Mouse (Mus musculus) neural tube, embryonic 14.5 days (tissue): ENCODE measurements around the gene Naa80. TPM values are rescaled to one million over a fixed set of nuclear protein-coding genes. Genes with fewer than 3 reads are reported as not detected.

Experiments
- ATAC-seq: fragments of 200-750 bp; cut with Nextera tagmentation; 2 replicates; pipeline ENCODE4 v1.8.0; 2017; ENCODE audit warnings: low read depth, mild to moderate bottlenecking, moderate TSS enrichment, moderate library complexity
- H3K27ac ChIP-seq: fragments of 300-500 bp; sonication (generic); 2 replicates; pipeline ENCODE4 v1.5.1; 2014; ENCODE audit warnings: low read depth, mild to moderate bottlenecking, control low read depth, low read length, moderate library complexity, mixed read lengths
- H3K27me3 ChIP-seq: fragments of 300-500 bp; sonication (generic); 2 replicates; pipeline ENCODE4 v1.6.1; 2014; ENCODE audit warnings: low read length; ENCODE audit not compliant: control insufficient read depth, insufficient read depth
- H3K36me3 ChIP-seq: fragments of 300-500 bp; sonication (generic); 2 replicates; pipeline ENCODE4 v1.6.1; 2014; ENCODE audit warnings: low read length, mixed read lengths; ENCODE audit not compliant: control insufficient read depth, insufficient read depth
- H3K4me1 ChIP-seq: fragments of 300-500 bp; sonication (generic); 2 replicates; pipeline ENCODE4 v1.6.1; 2014; ENCODE audit warnings: low read length; ENCODE audit not compliant: control insufficient read depth, insufficient read depth
- H3K4me2 ChIP-seq: fragments of 300-500 bp; sonication (generic); 2 replicates; pipeline ENCODE4 v1.6.1; 2014; ENCODE audit warnings: mild to moderate bottlenecking, low read depth, low read length, control low read depth
- H3K4me3 ChIP-seq: fragments of 300-500 bp; sonication (generic); 2 replicates; pipeline ENCODE4 v1.5.1; 2014; ENCODE audit warnings: low read depth, low read length, control low read depth, mixed read lengths
- H3K9ac ChIP-seq: fragments of 300-500 bp; sonication (generic); replicated peaks from 2 replicates; pipeline ENCODE4 v1.6.1; 2014; ENCODE audit warnings: low read depth, mild to moderate bottlenecking, control low read depth, low read length, mixed read lengths
- H3K9me3 ChIP-seq: fragments of 300-500 bp; sonication (generic); 2 replicates; pipeline ENCODE4 v1.6.1; 2016; ENCODE audit warnings: low read length; ENCODE audit not compliant: control insufficient read depth
- WGBS: fragments of 180-500 bp; shearing (Covaris S2); extraction: QIAGEN DNeasy Blood & Tissue Kit; methylation state at CpG from one replicate; pipeline ENCODE4 v1.1.7; 2014; 5-methylcytosine and 5-hydroxymethylcytosine counted together
- polyA plus RNA-seq: library from polyadenylated mRNA; unstranded; fragments of >200 nt; fragmentation: Nextera tagmentation; extraction: Ambion mirVana; gene quantifications from 2 replicates; pipeline ENCODE4 v1.2.1, GENCODE M21; 2014

Gene Naa80
- polyA plus RNA-seq, 1 experiment from 2014 or later = 15.6 TPM

GRCm38 (mm10) chr9:107547957-107548356, 30.7 kb upstream of the Naa80 start:
- Histone ChIP-seq H3K4me3 (no peak overlapping the region), H3K27ac (no peak overlapping the region), H3K9ac (no peak overlapping the region), H3K27me3 (peaks cover 22% of the 10 kb centered on the region), H3K4me1 (peaks cover 19% of the 10 kb centered on the region), H3K36me3 (peaks cover 11% of the 10 kb centered on the region), H3K4me2 (no peak overlapping the region), H3K9me3 (no peaks in the 10 kb centered on the region)
- WGBS = 80% methylated on average over 5 of the region's 5 CpGs
- no peak for ATAC-seq

GRCm38 (mm10) chr9:107548820-107549219, 29.9 kb upstream of the Naa80 start:
- H3K27me3 ChIP-seq = peaks cover 24% of the 10 kb centered on the region
- no peak overlapping the region for H3K9ac ChIP-seq
- ATAC-seq = no peak
- no peak overlapping the region for H3K27ac ChIP-seq
- no peak overlapping the region for H3K4me2 ChIP-seq
- no peak overlapping the region for H3K4me3 ChIP-seq
- H3K9me3 ChIP-seq = no peaks in the 10 kb centered on the region
- peaks cover 19% of the 10 kb centered on the region for H3K4me1 ChIP-seq
- peaks cover 11% of the 10 kb centered on the region for H3K36me3 ChIP-seq
- WGBS = 93% methylated on average over 10 of the region's 10 CpGs

GRCm38 (mm10) chr9:107549297-107550074, 29.2 kb upstream of the Naa80 start:
- H3K4me1 ChIP-seq = peaks cover 19% of the 10 kb centered on the region
- 85% methylated on average over 20 of the region's 20 CpGs for WGBS

GRCm38 (mm10) chr9:107550491-107551116, 28.1 kb upstream of the Naa80 start:
- no peak for ATAC-seq
- H3K9ac ChIP-seq = no peak overlapping the region
- WGBS = 26% methylated on average over 23 of the region's 23 CpGs
- H3K4me2 ChIP-seq = peak overlapping the region; percentile 50; the same call in 1 of the 2 replicates
- peak overlapping the region; percentile 29; the same call in 1 of the 2 replicates for H3K4me3 ChIP-seq
- H3K36me3 ChIP-seq = no peaks in the 10 kb centered on the region
- peaks cover 24% of the 10 kb centered on the region for H3K27me3 ChIP-seq
- no peaks in the 10 kb centered on the region for H3K9me3 ChIP-seq
- peaks cover 24% of the 10 kb centered on the region for H3K4me1 ChIP-seq
- no peak overlapping the region for H3K27ac ChIP-seq

More at GRCm38 (mm10) chr9:107549297-107550074, 29.2 kb upstream of the Naa80 start:
- ATAC-seq = no peak
- Histone ChIP-seq H3K36me3 (peaks cover 7% of the 10 kb centered on the region), H3K9me3 (no peaks in the 10 kb centered on the region), H3K27me3 (peaks cover 24% of the 10 kb centered on the region), H3K27ac (no peak overlapping the region), H3K4me2 (no peak overlapping the region), H3K4me3 (no peak overlapping the region), H3K9ac (no peak overlapping the region)

- Histone ChIP-seq H3K27ac (no peak within 1 kb of the TSS), H3K36me3 (no peaks in the 10 kb centered on the region), H3K9me3 (no peaks in the 10 kb centered on the region), H3K4me2 (peak within 1 kb of the TSS; percentile 50), H3K4me1 (peaks cover 28% of the 10 kb centered on the region), H3K4me3 (peak within 1 kb of the TSS; percentile 29), H3K9ac (peak within 1 kb of the TSS; percentile 51), H3K27me3 (peaks cover 24% of the 10 kb centered on the region)
- no peak for ATAC-seq
- WGBS = under 1% methylated on average over 63 of the region's 63 CpGs
Measured at GRCm38 (mm10) chr9:107551117-107551889, 27.4 kb upstream of the Naa80 start, which contains the start of gene Rassf1. Gene Rassf1, plus strand, starts transcription at chr9:107551555.

- H3K27me3 ChIP-seq = peaks cover 24% of the 10 kb centered on the region
- peak overlapping the region; percentile 50 for H3K4me2 ChIP-seq
- no peaks in the 10 kb centered on the region for H3K9me3 ChIP-seq
- no peak for ATAC-seq
- H3K36me3 ChIP-seq = no peaks in the 10 kb centered on the region
- peak overlapping the region; percentile 29 for H3K4me3 ChIP-seq
- 7% methylated on average over 8 of the region's 8 CpGs for WGBS
- peak overlapping the region; percentile 51 for H3K9ac ChIP-seq
- H3K27ac ChIP-seq = no peak overlapping the region
- peaks cover 21% of the 10 kb centered on the region for H3K4me1 ChIP-seq
Measured at GRCm38 (mm10) chr9:107551890-107552355, 26.8 kb upstream of the Naa80 start.

- no peak overlapping the region for H3K9ac ChIP-seq
- peaks cover 5% of the 10 kb centered on the region; the same call in 1 of the 2 replicates for H3K36me3 ChIP-seq
- 82% methylated on average over 5 of the region's 5 CpGs for WGBS
- ATAC-seq = no peak
- H3K27me3 ChIP-seq = peaks cover 24% of the 10 kb centered on the region
- H3K4me3 ChIP-seq = no peak overlapping the region
- peaks cover 17% of the 10 kb centered on the region for H3K4me1 ChIP-seq
- no peak overlapping the region for H3K27ac ChIP-seq
- H3K4me2 ChIP-seq = peak overlapping the region; percentile 96
- H3K9me3 ChIP-seq = no peaks in the 10 kb centered on the region
Measured at GRCm38 (mm10) chr9:107552690-107553393, 25.8 kb upstream of the Naa80 start.

- Histone ChIP-seq H3K4me3 (peak overlapping the region; percentile 72), H3K27ac (peak overlapping the region; percentile 81), H3K9me3 (no peaks in the 10 kb centered on the region), H3K27me3 (peaks cover 24% of the 10 kb centered on the region), H3K4me2 (peak overlapping the region; percentile 96), H3K36me3 (peaks cover 12% of the 10 kb centered on the region), H3K4me1 (peaks cover 17% of the 10 kb centered on the region), H3K9ac (peak overlapping the region; percentile 72)
- 3% methylated on average over 37 of the region's 37 CpGs for WGBS
- ATAC-seq = peak; percentile 78
Measured at GRCm38 (mm10) chr9:107553541-107554318, 25.0 kb upstream of the Naa80 start.
